Mouse (Mus musculus) forebrain, embryonic 10.5 days (tissue): ENCODE results near the gene Dmtf1. TPM values are rescaled to one million over a fixed set of nuclear protein-coding genes. Genes with fewer than 3 reads are reported as not detected.

ENCODE experiments used
- polyA plus RNA-seq: library from polyadenylated mRNA; unstranded; fragments of >200 nt; fragmentation: Nextera tagmentation; extraction: Ambion mirVana; gene quantifications from 2 replicates; pipeline ENCODE4 v1.2.1, GENCODE M21; 2016

The Dmtf1 gene
- polyA plus RNA-seq, 1 experiment from 2014 or later, result 57.7 TPM

Other genes starting within 250 kb of the Dmtf1 start
- gene Crot, start 164.5 kb downstream of the Dmtf1 start, polyA plus RNA-seq, result 30.9 and 32.4 TPM in 2 replicates
- gene Tmem243, start 61.1 kb downstream of the Dmtf1 start, polyA plus RNA-seq, result 22.7 and 26.2 TPM in 2 replicates
- gene 9330182L06Rik, start 104.3 kb upstream of the Dmtf1 start, polyA plus RNA-seq, result 2.1 and 2.5 TPM in 2 replicates